Mouse (Mus musculus) kidney, embryonic 16.5 days (tissue): Measurements from ENCODE around the gene H2afy. TPM values are rescaled to one million over a fixed set of nuclear protein-coding genes. Genes with fewer than 3 reads are reported as not detected.
A peak's percentile ranks its signal among the peaks of the same experiment; 100 is the strongest.
"Not testable (repeated sequence)": the region's sequence is repeated elsewhere in the genome, so short reads cannot be mapped to it uniquely, and the experiment has no call there.

Source experiments
- ATAC-seq: fragments of 200-750 bp; cut with Nextera tagmentation; 2 replicates; pipeline ENCODE4 v1.8.0; 2017; ENCODE audit warnings: moderate TSS enrichment; ENCODE audit not compliant: low FRiP score, low TSS enrichment
- H3K27ac ChIP-seq: fragments of 300-500 bp; sonication (generic); 2 replicates; pipeline ENCODE4 v1.5.1; 2014; ENCODE audit warnings: low read length
- H3K27me3 ChIP-seq: fragments of 300-500 bp; sonication (generic); 2 replicates; pipeline ENCODE4 v1.6.1; 2014; ENCODE audit warnings: low read length, control low read depth, mixed read lengths; ENCODE audit not compliant: insufficient read depth
- H3K36me3 ChIP-seq: fragments of 300-500 bp; sonication (generic); 2 replicates; pipeline ENCODE4 v1.6.1; 2014; ENCODE audit warnings: low read length, control low read depth, mixed read lengths; ENCODE audit not compliant: insufficient read depth
- H3K4me1 ChIP-seq: fragments of 300-500 bp; sonication (generic); 2 replicates; pipeline ENCODE4 v1.6.1; 2014; ENCODE audit warnings: low read length, control low read depth, mixed read lengths; ENCODE audit not compliant: insufficient read depth
- H3K4me2 ChIP-seq: fragments of 300-500 bp; sonication (generic); replicated peaks from 2 replicates; pipeline ENCODE4 v1.6.1; 2014; ENCODE audit warnings: low read depth, low read length
- H3K4me3 ChIP-seq: fragments of 300-500 bp; sonication (generic); 2 replicates; pipeline ENCODE4 v1.5.1; 2014; ENCODE audit warnings: mild to moderate bottlenecking, low read length
- H3K9ac ChIP-seq: fragments of 300-500 bp; sonication (generic); replicated peaks from 2 replicates; pipeline ENCODE4 v1.6.1; 2014; ENCODE audit warnings: low read length
- H3K9me3 ChIP-seq: fragments of 300-500 bp; sonication (generic); 2 replicates; pipeline ENCODE4 v1.6.1; 2016; ENCODE audit warnings: low read length, control low read depth
- WGBS: fragments of 180-500 bp; shearing (Covaris S2); extraction: QIAGEN DNeasy Blood & Tissue Kit; methylation state at CpG from one replicate; pipeline ENCODE4 v1.1.7; 2014; 5-methylcytosine and 5-hydroxymethylcytosine counted together
- polyA plus RNA-seq: library from polyadenylated mRNA; unstranded; fragments of >200 nt; fragmentation: Nextera tagmentation; extraction: Ambion mirVana; gene quantifications from 2 replicates; pipeline ENCODE4 v1.2.1, GENCODE M21; 2015

The H2afy gene
- polyA plus RNA-seq, 1 experiment from 2014 or later, result 367 TPM

DNA sequence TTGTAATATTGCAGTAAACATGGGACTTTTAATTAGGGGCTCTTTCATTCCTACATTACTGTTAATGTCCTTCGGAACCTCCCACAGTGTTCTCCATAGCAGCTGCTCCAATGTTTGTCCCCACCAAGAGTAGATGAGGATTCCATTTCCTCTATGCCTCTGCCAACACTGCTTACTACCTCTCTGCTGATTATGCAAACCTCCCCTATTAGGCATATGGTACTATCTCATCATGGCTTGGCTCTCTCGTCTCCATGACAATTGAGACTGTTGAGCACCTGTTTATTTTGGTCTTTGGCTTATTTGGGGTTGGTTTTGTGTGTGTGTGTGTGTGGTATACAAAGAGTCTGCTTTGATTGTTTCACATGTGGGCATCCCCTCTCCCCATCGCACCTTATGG, 95.5 kb downstream of the H2afy start:
- Histone ChIP-seq H3K4me2 (no peak overlapping the region), H3K4me1 (no peaks in the 10 kb centered on the region), H3K9ac (no peak overlapping the region), H3K36me3 (no peaks in the 10 kb centered on the region), H3K27me3 (no peaks in the 10 kb centered on the region), H3K27ac (no peak overlapping the region), H3K9me3 (no peaks in the 10 kb centered on the region), H3K4me3 (no peak overlapping the region)
- WGBS, result 94% methylated on average over 3 of the region's 3 CpGs
- no peak for ATAC-seq

DNA sequence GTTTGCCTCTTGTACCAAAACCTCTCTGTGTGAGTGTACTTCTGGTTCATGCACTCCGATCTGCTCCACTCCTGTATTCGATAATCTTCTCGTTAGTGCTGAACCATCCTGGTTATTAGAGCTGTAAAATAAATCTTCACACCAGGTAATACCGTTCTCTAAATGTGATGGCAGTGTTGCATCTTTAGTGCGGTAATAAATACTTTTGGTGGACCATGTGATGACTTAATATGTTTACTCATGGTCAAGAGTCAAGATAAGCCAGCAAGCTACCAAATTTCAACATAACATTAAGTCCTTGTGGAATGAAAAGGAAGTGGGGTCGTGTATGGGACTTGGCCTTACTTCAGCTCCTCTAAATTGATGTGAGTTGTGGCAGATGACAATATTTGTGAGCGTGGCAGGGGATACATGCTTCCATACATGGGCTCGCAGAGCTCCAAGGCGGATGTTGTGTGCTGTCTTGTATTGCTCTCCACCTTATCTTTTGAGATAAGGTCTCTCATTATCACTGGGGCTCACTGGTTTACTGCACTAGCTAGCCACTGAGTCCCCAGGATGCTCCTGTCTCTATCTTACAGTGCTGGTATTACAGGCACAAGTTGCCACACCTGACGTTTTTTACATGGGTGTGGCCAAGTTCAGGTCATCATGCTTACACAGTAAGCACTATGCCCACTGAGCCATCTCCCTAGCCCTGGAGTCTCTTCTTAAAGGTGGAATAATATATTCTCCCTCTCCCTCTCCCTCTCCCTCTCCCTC, 96.4 kb downstream of the H2afy start:
- no peak overlapping the region for H3K9ac ChIP-seq

DNA sequence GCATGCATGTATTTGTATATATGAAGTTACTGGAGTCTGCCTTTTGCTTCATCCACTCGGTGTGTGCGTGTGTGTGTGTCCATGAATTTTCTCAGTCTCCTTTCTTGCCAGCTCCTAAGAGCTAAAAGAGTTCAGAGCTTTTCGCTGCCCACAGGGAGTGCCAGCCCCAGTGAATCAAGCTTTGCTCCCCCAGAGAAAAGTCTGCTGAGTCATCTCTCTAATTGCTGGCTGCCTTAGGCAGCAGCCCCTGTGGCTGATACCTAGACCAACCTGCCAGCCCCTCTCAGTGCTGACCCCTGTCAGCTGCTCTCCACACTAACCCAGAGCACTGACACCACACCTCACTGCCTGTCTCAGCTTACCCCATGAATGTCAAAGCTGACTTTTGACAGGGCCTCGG, 107.2 kb downstream of the H2afy start:
- Histone ChIP-seq H3K4me2 (no peak overlapping the region), H3K9ac (no peak overlapping the region), H3K9me3 (no peaks in the 10 kb centered on the region), H3K36me3 (no peaks in the 10 kb centered on the region), H3K27me3 (0 out of 2 replicates have a peak, but pooled peaks cover 7% of the 10 kb centered on the region), H3K27ac (no peak overlapping the region), H3K4me3 (no peak overlapping the region), H3K4me1 (peaks cover 12% of the 10 kb centered on the region)
- no peak for ATAC-seq
- 68% methylated on average over 4 of the region's 4 CpGs for WGBS

More for the DNA sequence above, 96.4 kb downstream of the H2afy start:
- H3K36me3 ChIP-seq, result no peaks in the 10 kb centered on the region
- no peaks in the 10 kb centered on the region for H3K27me3 ChIP-seq
- no peak overlapping the region for H3K4me2 ChIP-seq
- ATAC-seq, result no peak
- no peaks in the 10 kb centered on the region for H3K4me1 ChIP-seq
- H3K9me3 ChIP-seq, result no peaks in the 10 kb centered on the region; the same call in 1 of the 2 replicates
- no peak overlapping the region for H3K4me3 ChIP-seq
- WGBS, result 58% methylated on average over 10 of the region's 10 CpGs
- H3K27ac ChIP-seq, result no peak overlapping the region

DNA sequence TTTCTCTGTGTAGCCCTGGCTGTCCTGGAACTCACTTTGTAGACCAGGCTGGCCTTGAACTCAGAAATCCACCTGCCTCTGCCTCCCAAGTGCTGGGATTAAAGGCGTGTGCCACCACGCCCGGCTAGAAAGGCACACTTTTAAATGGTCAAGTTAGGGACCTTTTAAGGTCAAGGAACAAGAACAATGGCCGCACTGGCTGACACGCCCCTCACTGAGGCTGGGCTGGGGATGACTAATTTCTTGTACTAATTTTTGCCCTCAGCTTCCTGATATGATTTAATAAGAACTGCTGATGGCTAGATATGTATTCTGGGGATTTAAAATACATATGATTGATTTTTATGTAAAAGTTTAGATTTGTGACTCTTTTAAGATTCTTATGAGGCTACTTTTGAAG, 108.2 kb downstream of the H2afy start:
- not testable (repeated sequence) for H3K27me3 ChIP-seq, ATAC-seq, H3K4me2 ChIP-seq, H3K9me3 ChIP-seq, H3K27ac ChIP-seq, H3K4me3 ChIP-seq, H3K36me3 ChIP-seq, H3K9ac ChIP-seq
- peaks cover 12% of the 10 kb centered on the region for H3K4me1 ChIP-seq
- 73% methylated on average over 5 of the region's 5 CpGs for WGBS

DNA sequence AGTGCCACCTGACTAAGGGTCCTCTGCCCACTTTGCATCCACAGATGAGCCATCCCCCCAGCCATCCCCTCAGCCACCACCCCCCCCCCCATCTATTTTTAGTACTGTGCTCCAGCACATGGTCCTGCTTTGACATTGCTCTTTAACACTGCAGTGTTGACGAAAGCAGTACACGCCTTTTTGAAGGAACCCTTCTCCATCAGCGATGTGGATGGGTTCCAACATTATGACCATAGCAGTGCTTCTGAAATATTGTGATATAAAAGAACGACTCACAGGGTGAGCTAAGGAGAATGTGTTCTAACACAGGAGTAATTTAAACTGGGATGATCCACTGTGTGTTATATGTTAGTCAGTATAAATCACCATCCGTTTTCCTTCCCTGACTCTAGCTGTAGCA, 109.5 kb downstream of the H2afy start:
- Histone ChIP-seq H3K27ac (no peak overlapping the region), H3K27me3 (0 out of 2 replicates have a peak, but pooled peaks cover 7% of the 10 kb centered on the region), H3K4me2 (no peak overlapping the region), H3K36me3 (no peaks in the 10 kb centered on the region), H3K9me3 (no peaks in the 10 kb centered on the region), H3K4me1 (peaks cover 12% of the 10 kb centered on the region), H3K9ac (no peak overlapping the region), H3K4me3 (no peak overlapping the region)
- 71% methylated on average over 5 of the region's 5 CpGs for WGBS
- no peak for ATAC-seq

DNA sequence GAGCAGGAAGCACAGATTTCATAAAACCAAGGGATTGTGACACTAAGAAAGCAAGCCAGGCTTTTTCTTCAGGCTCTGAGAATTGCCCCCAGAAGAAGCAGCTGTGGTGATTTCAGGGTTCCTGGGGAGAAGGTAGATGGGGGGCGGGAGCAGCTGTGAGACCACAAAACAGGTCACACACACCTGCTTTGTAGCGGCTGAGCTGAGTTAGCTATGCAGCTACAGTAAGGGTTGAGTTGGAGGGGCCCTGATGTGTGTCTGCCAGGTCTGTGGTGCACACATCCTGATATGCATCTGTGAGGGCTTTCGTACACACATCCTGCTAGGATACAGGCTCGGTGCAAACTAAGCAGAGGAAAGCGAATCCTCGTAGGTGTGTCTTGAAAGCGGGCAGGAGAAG, 110.1 kb downstream of the H2afy start:
- Histone ChIP-seq H3K36me3 (no peaks in the 10 kb centered on the region), H3K4me1 (peaks cover 12% of the 10 kb centered on the region), H3K27me3 (0 out of 2 replicates have a peak, but pooled peaks cover 7% of the 10 kb centered on the region), H3K9ac (no peak overlapping the region), H3K4me2 (no peak overlapping the region), H3K4me3 (no peak overlapping the region), H3K27ac (no peak overlapping the region), H3K9me3 (no peaks in the 10 kb centered on the region)
- WGBS, result 63% methylated on average over 7 of the region's 7 CpGs
- no peak for ATAC-seq

DNA sequence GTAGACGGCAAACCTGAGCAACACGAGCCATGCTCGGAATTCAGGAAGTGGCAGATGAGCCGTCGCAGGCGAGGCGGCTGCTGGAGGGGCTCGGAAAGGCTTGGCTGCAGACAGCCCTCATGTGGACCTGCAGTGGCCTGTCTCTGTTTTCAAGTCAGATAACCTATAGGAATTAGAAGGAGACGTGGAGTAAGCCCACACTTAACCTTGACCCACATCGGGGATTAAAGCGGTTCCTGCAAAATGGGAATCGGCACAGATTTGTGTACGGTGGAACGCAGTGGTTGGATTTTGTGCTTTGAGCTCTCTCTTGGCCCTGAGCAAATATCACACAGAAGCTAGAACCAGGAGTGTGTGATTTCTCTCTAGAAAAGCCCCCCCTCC, 111.1 kb downstream of the H2afy start:
- Histone ChIP-seq H3K4me2 (peak overlapping the region; percentile 47), H3K4me1 (peaks cover 12% of the 10 kb centered on the region), H3K9me3 (no peaks in the 10 kb centered on the region), H3K27ac (no peak overlapping the region), H3K27me3 (0 out of 2 replicates have a peak, but pooled peaks cover 7% of the 10 kb centered on the region), H3K4me3 (peak overlapping the region; percentile 30), H3K9ac (no peak overlapping the region), H3K36me3 (no peaks in the 10 kb centered on the region)
- ATAC-seq, result no peak
- 17% methylated on average over 14 of the region's 14 CpGs for WGBS

DNA sequence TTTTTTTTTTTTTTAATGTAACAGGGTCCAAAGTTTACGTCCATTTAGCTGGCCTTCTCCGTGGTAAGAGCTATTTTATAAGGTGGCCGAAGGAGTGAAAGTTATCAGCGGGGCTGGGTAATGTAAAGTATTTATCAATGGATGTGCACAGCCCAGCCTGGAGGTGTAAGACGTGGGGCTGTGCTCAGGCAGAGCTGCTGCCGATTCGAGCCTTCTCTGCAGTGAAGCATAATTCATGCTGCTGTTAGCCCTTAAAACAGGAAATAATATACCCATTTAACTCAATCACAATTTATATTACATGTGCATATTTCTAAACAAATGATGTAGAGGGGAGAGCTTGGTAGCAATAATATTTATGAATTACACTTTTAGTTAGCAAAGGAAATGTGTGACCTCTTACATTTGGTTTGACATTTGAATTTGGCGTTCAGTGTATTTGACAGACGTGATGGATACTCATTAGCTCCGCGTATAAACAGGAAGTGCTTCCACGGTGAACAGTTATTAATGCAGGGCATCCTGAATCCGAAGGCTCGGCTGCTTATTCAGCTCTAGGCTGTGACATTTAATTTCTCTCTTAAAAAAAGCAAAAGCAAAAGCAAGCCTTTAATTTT, 111.6 kb downstream of the H2afy start:
- Histone ChIP-seq H3K9me3 (no peaks in the 10 kb centered on the region), H3K27me3 (0 out of 2 replicates have a peak, but pooled peaks cover 7% of the 10 kb centered on the region), H3K4me2 (peak overlapping the region; percentile 47), H3K4me3 (peak overlapping the region; percentile 30), H3K9ac (no peak overlapping the region), H3K27ac (no peak overlapping the region), H3K36me3 (no peaks in the 10 kb centered on the region), H3K4me1 (peaks cover 12% of the 10 kb centered on the region)
- 19% methylated on average over 14 of the region's 14 CpGs for WGBS
- no peak for ATAC-seq
